Mouse (Mus musculus) MEL (cell line): ENCODE data around the gene Cmtm2b. TPM values are rescaled to one million over a fixed set of nuclear protein-coding genes. Genes with fewer than 3 reads are reported as not detected.
A peak's percentile ranks its signal among the peaks of the same experiment; 100 is the strongest.

Experiments
- DNase-seq: peaks from one replicate; pipeline ENCODE4 v3.0.0; 2011; ENCODE audit warnings: low read depth, low spot score
- H3K27ac ChIP-seq: 2 replicates; pipeline ENCODE4 v1.5.1; 2012; ENCODE audit warnings: low read depth, mild to moderate bottlenecking, control low read depth, low read length, moderate library complexity; ENCODE audit not compliant: control insufficient read depth
- H3K27me3 ChIP-seq, 2 experiments: fragments of 150-350 bp in 1 of 2; sonication (generic) in 1 of 2; 2 replicates each; pipeline ENCODE4 v1.6.1; 2012; ENCODE audit warnings: low read length in 2 of 2, mild to moderate bottlenecking in 2 of 2, improper control_type of control experiment in 1 of 2, moderate library complexity in 1 of 2; ENCODE audit not compliant: insufficient read depth in 2 of 2, control insufficient read depth in 1 of 2
- H3K36me3 ChIP-seq, 2 experiments: 2 replicates each; pipeline ENCODE4 v1.6.1; 2012 to 2014; ENCODE audit warnings: low read length in 2 of 2, improper control_type of control experiment in 1 of 2, inconsistent platforms in 1 of 2, mild to moderate bottlenecking in 1 of 2; ENCODE audit not compliant: insufficient read depth in 2 of 2, control insufficient read depth in 1 of 2
- H3K4me1 ChIP-seq, 2 experiments: fragments of 150-350 bp in 1 of 2; sonication (generic) in 1 of 2; 2 replicates each; pipeline ENCODE4 v1.6.1; 2012; ENCODE audit warnings: low read length in 2 of 2, improper control_type of control experiment in 1 of 2, mild to moderate bottlenecking in 1 of 2; ENCODE audit not compliant: insufficient read depth in 2 of 2, control insufficient read depth in 1 of 2
- H3K4me3 ChIP-seq, 2 experiments: fragments of 150-350 bp in 1 of 2; sonication (generic) in 1 of 2; 2 replicates each; pipeline ENCODE4 v1.5.1; 2012; ENCODE audit warnings: low read depth in 2 of 2, low read length in 2 of 2, mild to moderate bottlenecking in 2 of 2, moderate library complexity in 2 of 2, control low read depth in 1 of 2, improper control_type of control experiment in 1 of 2; ENCODE audit not compliant: control insufficient read depth in 1 of 2, insufficient read depth in 1 of 2
- H3K79me2 ChIP-seq: 2 replicates; pipeline ENCODE4 v1.6.1; 2012; ENCODE audit warnings: mild to moderate bottlenecking, low read length, moderate library complexity; ENCODE audit not compliant: control insufficient read depth, poor library complexity, insufficient read depth
- H3K9ac ChIP-seq: 2 replicates; pipeline ENCODE4 v1.6.1; 2012; ENCODE audit warnings: low read depth, mild to moderate bottlenecking, control low read depth, low read length, moderate library complexity; ENCODE audit not compliant: control insufficient read depth, poor library complexity, severe bottlenecking
- H3K9me3 ChIP-seq: fragments of 150-350 bp; sonication (generic); replicated peaks from 2 replicates; pipeline ENCODE4 v1.6.1; 2012; ENCODE audit warnings: mild to moderate bottlenecking, low read length, improper control_type of control experiment, moderate library complexity; ENCODE audit not compliant: insufficient read depth
- CHD2 ChIP-seq: IDR thresholded peaks from 2 replicates; pipeline ENCODE4 v1.6.1; 2011; ENCODE audit warnings: low read length, improper control_type of control experiment
- E2F4 ChIP-seq: IDR thresholded peaks from 2 replicates; pipeline ENCODE4 v1.6.1; 2011; ENCODE audit warnings: low read depth, low read length, improper control_type of control experiment, borderline replicate concordance
- ETS1 ChIP-seq: IDR thresholded peaks from 2 replicates; pipeline ENCODE4 v1.6.1; 2012; ENCODE audit warnings: low read depth, mild to moderate bottlenecking, inconsistent platforms, low read length, improper control_type of control experiment, moderate library complexity
- GABPA ChIP-seq: IDR thresholded peaks from 2 replicates; pipeline ENCODE4 v1.6.1; 2012; ENCODE audit warnings: low read depth, mild to moderate bottlenecking, inconsistent platforms, low read length, improper control_type of control experiment, moderate library complexity
- JUND ChIP-seq: IDR thresholded peaks from 2 replicates; pipeline ENCODE4 v1.6.1; 2011; ENCODE audit warnings: low read depth, mild to moderate bottlenecking, improper control_type of control experiment, low read length
- MAX ChIP-seq: IDR thresholded peaks from 2 replicates; pipeline ENCODE4 v1.6.1; 2011; ENCODE audit warnings: low read length, improper control_type of control experiment
- MEF2A ChIP-seq: IDR thresholded peaks from 2 replicates; pipeline ENCODE4 v1.6.1; 2014; ENCODE audit warnings: low read depth, mild to moderate bottlenecking, inconsistent platforms, low read length, improper control_type of control experiment; ENCODE audit not compliant: poor library complexity, insufficient replicate concordance, severe bottlenecking; ENCODE audit errors: extremely low read depth
- MXI1 ChIP-seq: IDR thresholded peaks from 2 replicates; pipeline ENCODE4 v1.6.1; 2011; ENCODE audit warnings: mild to moderate bottlenecking, low read depth, low read length, improper control_type of control experiment
- MYB ChIP-seq: IDR thresholded peaks from 2 replicates; pipeline ENCODE4 v1.6.1; 2011; ENCODE audit warnings: mild to moderate bottlenecking, low read depth, low read length, improper control_type of control experiment
- MYC ChIP-seq: IDR thresholded peaks from 2 replicates; pipeline ENCODE4 v1.6.1; 2011; ENCODE audit warnings: low read depth, mild to moderate bottlenecking, low read length, improper control_type of control experiment, moderate library complexity
- NELFE ChIP-seq: IDR thresholded peaks from 2 replicates; pipeline ENCODE4 v1.6.1; 2011; ENCODE audit warnings: low read depth, low read length, improper control_type of control experiment
- POLR2A ChIP-seq, 2 experiments: IDR thresholded peaks; 2 replicates each; pipeline ENCODE4 v1.6.1; 2011 to 2012; ENCODE audit warnings: low read length in 2 of 2, mild to moderate bottlenecking in 2 of 2, control low read depth in 1 of 2, improper control_type of control experiment in 1 of 2, low read depth in 1 of 2, moderate library complexity in 1 of 2; ENCODE audit not compliant: control insufficient read depth in 1 of 2, insufficient read depth in 1 of 2, poor library complexity in 1 of 2
- POLR2AphosphoS2 ChIP-seq: IDR thresholded peaks from 2 replicates; pipeline ENCODE4 v1.6.1; 2011; ENCODE audit warnings: low read length, improper control_type of control experiment
- POLR2AphosphoS5 ChIP-seq: IDR thresholded peaks from 2 replicates; pipeline ENCODE4 v1.6.1; 2012; ENCODE audit warnings: low read depth, borderline replicate concordance, mild to moderate bottlenecking, inconsistent platforms, low read length, moderate library complexity, mixed read lengths
- RAD21 ChIP-seq: IDR thresholded peaks from 2 replicates; pipeline ENCODE4 v1.6.1; 2011; ENCODE audit warnings: mild to moderate bottlenecking, low read depth, low read length, improper control_type of control experiment
- SIN3A ChIP-seq: IDR thresholded peaks from 2 replicates; pipeline ENCODE4 v1.6.1; 2012; ENCODE audit warnings: low read length, improper control_type of control experiment, inconsistent platforms
- SMC3 ChIP-seq: IDR thresholded peaks from 2 replicates; pipeline ENCODE4 v1.6.1; 2011; ENCODE audit warnings: low read depth, low read length, improper control_type of control experiment
- TBP ChIP-seq: IDR thresholded peaks from 2 replicates; pipeline ENCODE4 v1.8.0; 2011; ENCODE audit warnings: low read depth, low read length, improper control_type of control experiment
- USF2 ChIP-seq, 2 experiments: IDR thresholded peaks; 2 replicates each; pipeline ENCODE4 v1.6.1; 2011 to 2012; ENCODE audit warnings: improper control_type of control experiment in 2 of 2, low read length in 2 of 2, borderline replicate concordance in 1 of 2, inconsistent platforms in 1 of 2, low read depth in 1 of 2, mild to moderate bottlenecking in 1 of 2; ENCODE audit not compliant: insufficient read depth in 1 of 2
- ZC3H11A ChIP-seq: IDR thresholded peaks from 2 replicates; pipeline ENCODE4 v1.6.1; 2012; ENCODE audit warnings: low read depth, mild to moderate bottlenecking, inconsistent platforms, low read length, improper control_type of control experiment
- ZMIZ1 ChIP-seq: IDR thresholded peaks from 2 replicates; pipeline ENCODE4 v1.6.1; 2012; ENCODE audit warnings: low read depth, mild to moderate bottlenecking, inconsistent platforms, low read length, improper control_type of control experiment, moderate library complexity
- ZNF384 ChIP-seq: IDR thresholded peaks from 2 replicates; pipeline ENCODE4 v1.6.1; 2012; ENCODE audit warnings: low read depth, mild to moderate bottlenecking, inconsistent platforms, low read length, improper control_type of control experiment
- polyA plus RNA-seq, 2 experiments: library from polyadenylated mRNA; stranded (reverse) in 1 of 2; unstranded in 1 of 2; fragments of >175 nt in 1 of 2; fragments of >200 nt in 1 of 2; gene quantifications; 2 replicates each; pipeline versions ENCODE4 v1.2.1 to v1.2.4; 2012; ENCODE audit warnings: low replicate concordance in 2 of 2, low read depth in 1 of 2; ENCODE audit not compliant: insufficient read length in 2 of 2, insufficient read depth in 1 of 2, missing spikeins in 1 of 2
- total RNA-seq: library from RNA; depleted of rRNA; stranded (reverse); fragments of 300-350 nt; gene quantifications from 2 replicates; pipeline ENCODE4 v1.2.3, GENCODE M21; 2012

The Cmtm2b gene
- total and polyA plus RNA-seq, 3 experiments = not detected

DNA sequence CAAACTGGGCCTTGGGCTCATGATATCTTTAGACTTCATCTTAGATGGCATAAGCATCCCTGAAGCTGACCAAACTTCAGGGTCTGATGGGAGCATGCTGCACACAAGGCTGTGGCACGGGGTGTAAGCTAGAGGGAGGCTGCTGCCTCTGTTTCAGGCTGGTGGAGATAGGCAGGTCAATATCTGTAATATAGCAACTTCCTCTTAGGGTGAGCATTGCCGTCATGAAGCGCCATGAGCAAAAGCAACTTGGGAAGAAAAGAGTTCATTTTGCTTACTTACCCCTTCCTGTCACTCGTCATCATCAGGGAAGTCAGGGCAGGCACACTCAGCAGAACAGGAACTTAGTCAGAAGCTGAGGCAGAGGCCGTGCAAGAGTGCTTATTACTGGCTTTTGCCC lies 11.8 kb downstream of the Cmtm2b start (continued):
- TF ChIP-seq NELFE (peak; percentile 47), ETS1 (peak; percentile 71; the same call in 1 of the 2 replicates), ZC3H11A (no peak), SMC3 (no peak), ZMIZ1 (no peak), MYB (no peak), POLR2AphosphoS2 (no peak), RAD21 (no peak), MYC (peak; percentile 80), JUND (no peak), MXI1 (peak; percentile 72; the same call in 1 of the 2 replicates), POLR2AphosphoS5 (no peak), CHD2 (no peak), ZNF384 (no peak), POLR2A (IDR thresholded peaks at IDR 0.05; ENCODE audit: control insufficient read depth in 1 of 2, insufficient read depth in 1 of 2, low read depth in 1 of 2, low read length in 2 of 2, poor library complexity in 1 of 2) (peak; percentile 9 to 50; a peak in 2 of 4 replicates), MEF2A (no peak)

DNA sequence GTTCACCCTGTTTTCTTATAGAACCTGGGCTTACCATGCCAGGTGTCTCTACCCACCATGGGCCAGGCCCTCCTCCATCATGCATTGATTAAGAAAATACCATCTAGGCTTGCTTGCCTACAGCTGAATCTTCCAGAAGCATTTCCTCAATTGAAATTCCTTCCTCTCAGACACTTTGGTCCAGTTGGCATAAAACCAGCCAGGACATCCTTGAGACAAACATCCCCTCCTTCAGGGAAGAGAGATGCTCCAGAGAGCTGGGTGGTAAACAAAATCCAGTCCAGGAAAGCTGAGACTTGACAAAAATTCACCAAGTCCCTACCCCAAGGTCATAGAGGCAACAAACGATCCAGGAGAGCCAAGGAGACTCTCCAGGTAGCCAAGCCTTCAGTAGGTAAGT lies 12.2 kb downstream of the Cmtm2b start:
- Histone ChIP-seq H3K79me2 (no peaks in the 10 kb centered on the region), H3K4me1 (peaks cover 7 to 20% of the 10 kb centered on the region in 2 experiments), H3K36me3 (peaks cover 0 to 18% of the 10 kb centered on the region in 2 experiments; a peak in 2 of 4 replicates), H3K9me3 (no peaks in the 10 kb centered on the region), H3K9ac (peak overlapping the region; percentile 36), H3K27me3 (no peaks in the 10 kb centered on the region), H3K27ac (peak overlapping the region; percentile 59), H3K4me3 (no peak overlapping the region)
- no peak for DNase-seq
- TF ChIP-seq JUND = no peak
- no peak for TF ChIP-seq ZNF384
- no peak for TF ChIP-seq MAX
- no peak for TF ChIP-seq TBP
- TF ChIP-seq ZMIZ1 = no peak
- no peak for TF ChIP-seq ETS1
- TF ChIP-seq SIN3A = no peak
- TF ChIP-seq USF2 (IDR thresholded peaks at IDR 0.05; ENCODE audit: borderline replicate concordance in 1 of 2, insufficient read depth in 1 of 2, low read depth in 1 of 2, low read length in 2 of 2) = no peak
- TF ChIP-seq GABPA = no peak
- no peak for TF ChIP-seq E2F4
